23 mouse cellular contexts compared by ENCODE assay signal in genomic region chr9:103420844-103421243, GRCm38 (mm10). TPM values are rescaled to one million over a fixed set of nuclear protein-coding genes. Genes with fewer than 3 reads are reported as not detected.
DNase-seq lines count a peak whose midpoint lies in the region; ATAC-seq and TF ChIP-seq lines count a peak whose summit lies in the region.
"Had no signal": no experiment of that assay in that cellular context is flagged by ENCODE, and none has a peak within 500 bp of the region (broad histone marks: within the 10 kb centered on the region; RNA-seq: fewer than 3 reads in every experiment).

No protein-coding gene starts in this region.

- no peak for DNase-seq in forebrain, embryonic 11.5 days (ENCODE audit: low spot score)
- DNase-seq in midbrain, embryonic 11.5 days (ENCODE audit: low spot score, missing footprints) = no peak
- DNase-seq in hindbrain, postnatal 0 days (ENCODE audit: low spot score) = peak; percentile 32
- DNase-seq in retina, postnatal 1 day = peak; percentile 75
- no peak for DNase-seq in liver, embryonic 11.5 days (ENCODE audit: low spot score)
- DNase-seq in kidney, postnatal 14 days = no peak
- DNase-seq: adrenal gland, postnatal 14 days; cerebellum, adult 2 months; heart, postnatal 4 days; kidney, adult 11 months; layer of hippocampus, postnatal 36 days; right cerebral cortex, postnatal 14 days; spleen, adult 18-20 months; thymus, adult 18-20 months; thymus, postnatal 4 days had no signal

- H3K9me3 ChIP-seq in forebrain, embryonic 13.5 days (replicated peaks) = no peaks in the 10 kb centered on the region
- H3K9me3 ChIP-seq in forebrain, embryonic 11.5 days (ENCODE audit: control insufficient read depth, low read length) = no peaks in the 10 kb centered on the region
- no peaks in the 10 kb centered on the region for H3K9me3 ChIP-seq in midbrain, embryonic 13.5 days
- no peaks in the 10 kb centered on the region for H3K9me3 ChIP-seq in midbrain, embryonic 11.5 days (ENCODE audit: control insufficient read depth, low read length)
- no peaks in the 10 kb centered on the region for H3K9me3 ChIP-seq in hindbrain, postnatal 0 days (ENCODE audit: low read length)
- H3K9me3 ChIP-seq in liver, embryonic 11.5 days (ENCODE audit: control insufficient read depth, low read length) = no peaks in the 10 kb centered on the region
- H3K9me3 ChIP-seq: embryonic facial prominence, embryonic 12.5 days; G1E; heart, embryonic 15.5 days; liver, embryonic 15.5 days; midbrain, embryonic 12.5 days had no signal

- no peak for TF ChIP-seq CTCF in hindbrain, postnatal 0 days (IDR thresholded peaks at IDR 0.05; ENCODE audit: low read depth)

- H3K27me3 ChIP-seq in forebrain, embryonic 13.5 days = no peaks in the 10 kb centered on the region
- no peaks in the 10 kb centered on the region for H3K27me3 ChIP-seq in forebrain, embryonic 11.5 days (ENCODE audit: control insufficient read depth, insufficient read depth, low read length)
- H3K27me3 ChIP-seq in midbrain, embryonic 13.5 days = no peaks in the 10 kb centered on the region
- no peaks in the 10 kb centered on the region for H3K27me3 ChIP-seq in midbrain, embryonic 11.5 days (ENCODE audit: control insufficient read depth, insufficient read depth, low read length)
- no peaks in the 10 kb centered on the region for H3K27me3 ChIP-seq in hindbrain, postnatal 0 days (ENCODE audit: insufficient read depth, low read length)
- no peaks in the 10 kb centered on the region for H3K27me3 ChIP-seq in liver, embryonic 11.5 days (replicated peaks; ENCODE audit: control insufficient read depth, insufficient read depth, low read length)
- H3K27me3 ChIP-seq: embryonic facial prominence, embryonic 12.5 days; heart, embryonic 15.5 days; liver, embryonic 15.5 days; midbrain, embryonic 12.5 days had no signal

- no peak overlapping the region for H3K27ac ChIP-seq in forebrain, embryonic 13.5 days
- no peak overlapping the region for H3K27ac ChIP-seq in forebrain, embryonic 11.5 days (ENCODE audit: low read depth, low read length)
- H3K27ac ChIP-seq in midbrain, embryonic 13.5 days = peak overlapping the region; percentile 27; the same call in 1 of the 2 replicates
- no peak overlapping the region for H3K27ac ChIP-seq in midbrain, embryonic 11.5 days (ENCODE audit: low read depth, low read length)
- no peak overlapping the region for H3K27ac ChIP-seq in hindbrain, postnatal 0 days
- no peak overlapping the region for H3K27ac ChIP-seq in liver, embryonic 11.5 days (ENCODE audit: low read depth, low read length)
- H3K27ac ChIP-seq: embryonic facial prominence, embryonic 12.5 days; heart, embryonic 15.5 days; liver, embryonic 15.5 days; macrophage; midbrain, embryonic 12.5 days had no signal

- H3K9ac ChIP-seq in forebrain, embryonic 13.5 days = no peak overlapping the region
- no peak overlapping the region for H3K9ac ChIP-seq in forebrain, embryonic 11.5 days (ENCODE audit: low read length)
- no peak overlapping the region for H3K9ac ChIP-seq in midbrain, embryonic 13.5 days (replicated peaks)
- H3K9ac ChIP-seq in midbrain, embryonic 11.5 days (ENCODE audit: low read length) = no peak overlapping the region
- no peak overlapping the region for H3K9ac ChIP-seq in hindbrain, postnatal 0 days (replicated peaks; ENCODE audit: low read length)
- H3K9ac ChIP-seq in liver, embryonic 11.5 days (ENCODE audit: low read depth, low read length) = no peak overlapping the region
- H3K9ac ChIP-seq: embryonic facial prominence, embryonic 12.5 days; heart, embryonic 15.5 days; liver, embryonic 15.5 days; midbrain, embryonic 12.5 days had no signal

- 0 out of 2 replicates have a peak, but pooled peaks have one; percentile 16 for ATAC-seq in forebrain, embryonic 13.5 days
- no peak for ATAC-seq in forebrain, embryonic 11.5 days (replicated peaks; ENCODE audit: low FRiP score)
- 0 out of 2 replicates have a peak, but pooled peaks have one; percentile 17 for ATAC-seq in midbrain, embryonic 13.5 days
- no peak for ATAC-seq in midbrain, embryonic 11.5 days (ENCODE audit: low FRiP score)
- peak; percentile 39; the same call in 1 of the 2 replicates for ATAC-seq in hindbrain, postnatal 0 days
- ATAC-seq in liver, embryonic 11.5 days (replicated peaks; ENCODE audit: low FRiP score) = no peak

- H3K36me3 ChIP-seq in forebrain, embryonic 13.5 days (ENCODE audit: poor library complexity, severe bottlenecking) = no peaks in the 10 kb centered on the region
- H3K36me3 ChIP-seq in forebrain, embryonic 11.5 days (ENCODE audit: control insufficient read depth, insufficient read depth, low read length) = no peaks in the 10 kb centered on the region
- no peaks in the 10 kb centered on the region for H3K36me3 ChIP-seq in midbrain, embryonic 13.5 days
- H3K36me3 ChIP-seq in midbrain, embryonic 11.5 days (ENCODE audit: control insufficient read depth, insufficient read depth, low read length) = no peaks in the 10 kb centered on the region
- no peaks in the 10 kb centered on the region for H3K36me3 ChIP-seq in hindbrain, postnatal 0 days (ENCODE audit: insufficient read depth, low read length)
- H3K36me3 ChIP-seq in liver, embryonic 11.5 days (ENCODE audit: control insufficient read depth, insufficient read depth, low read length) = no peaks in the 10 kb centered on the region
- H3K36me3 ChIP-seq: embryonic facial prominence, embryonic 12.5 days; G1E; heart, embryonic 15.5 days; liver, embryonic 15.5 days; midbrain, embryonic 12.5 days had no signal

- no peak overlapping the region for H3K4me2 ChIP-seq in forebrain, embryonic 13.5 days
- H3K4me2 ChIP-seq in forebrain, embryonic 11.5 days (ENCODE audit: low read depth, low read length, severe bottlenecking) = no peak overlapping the region
- H3K4me2 ChIP-seq in midbrain, embryonic 13.5 days (replicated peaks) = no peak overlapping the region
- H3K4me2 ChIP-seq in midbrain, embryonic 11.5 days = no peak overlapping the region
- H3K4me2 ChIP-seq in hindbrain, postnatal 0 days (ENCODE audit: low read depth, low read length) = no peak overlapping the region
- no peak overlapping the region for H3K4me2 ChIP-seq in liver, embryonic 11.5 days
- H3K4me2 ChIP-seq: embryonic facial prominence, embryonic 12.5 days; heart, embryonic 15.5 days; liver, embryonic 15.5 days; midbrain, embryonic 12.5 days had no signal

- H3K4me3 ChIP-seq in forebrain, embryonic 13.5 days = no peak overlapping the region
- H3K4me3 ChIP-seq in forebrain, embryonic 11.5 days (ENCODE audit: low read depth, low read length) = no peak overlapping the region
- H3K4me3 ChIP-seq in midbrain, embryonic 13.5 days (replicated peaks) = no peak overlapping the region
- H3K4me3 ChIP-seq in midbrain, embryonic 11.5 days (ENCODE audit: low read depth, low read length) = no peak overlapping the region
- H3K4me3 ChIP-seq in hindbrain, postnatal 0 days (ENCODE audit: low read length) = no peak overlapping the region
- H3K4me3 ChIP-seq in liver, embryonic 11.5 days (ENCODE audit: low read depth, low read length) = no peak overlapping the region
- H3K4me3 ChIP-seq: embryonic facial prominence, embryonic 12.5 days; heart, embryonic 15.5 days; liver, embryonic 15.5 days; midbrain, embryonic 12.5 days had no signal

- 13% methylated on average over 3 of the region's 3 CpGs for WGBS in forebrain, embryonic 13.5 days
- WGBS in forebrain, embryonic 11.5 days = 18% methylated on average over 3 of the region's 3 CpGs
- WGBS in midbrain, embryonic 13.5 days = 20% methylated on average over 3 of the region's 3 CpGs
- 28% methylated on average over 3 of the region's 3 CpGs for WGBS in midbrain, embryonic 11.5 days
- 32% methylated on average over 3 of the region's 3 CpGs for WGBS in hindbrain, postnatal 0 days
- 68% methylated on average over 3 of the region's 3 CpGs for WGBS in liver, embryonic 11.5 days

- peaks cover 34% of the 10 kb centered on the region for H3K4me1 ChIP-seq in forebrain, embryonic 13.5 days
- peaks cover 4% of the 10 kb centered on the region; the same call in 1 of the 2 replicates for H3K4me1 ChIP-seq in forebrain, embryonic 11.5 days (replicated peaks; ENCODE audit: control insufficient read depth, insufficient read depth, low read length)
- peaks cover 26% of the 10 kb centered on the region for H3K4me1 ChIP-seq in midbrain, embryonic 13.5 days (replicated peaks)
- peaks cover 2% of the 10 kb centered on the region for H3K4me1 ChIP-seq in midbrain, embryonic 11.5 days (ENCODE audit: control insufficient read depth, insufficient read depth, low read length)
- H3K4me1 ChIP-seq in hindbrain, postnatal 0 days (ENCODE audit: insufficient read depth, low read length) = 0 out of 2 replicates have a peak, but pooled peaks cover 9% of the 10 kb centered on the region
- H3K4me1 ChIP-seq in liver, embryonic 11.5 days (replicated peaks; ENCODE audit: control insufficient read depth, insufficient read depth, low read length) = no peaks in the 10 kb centered on the region; the same call in 1 of the 2 replicates
- H3K4me1 ChIP-seq: liver, embryonic 15.5 days had no signal

RNA-seq across cellular contexts. Expression of gene Cdv3, which starts 55.2 kb away (rescaled TPM):
- 93.9 and 125 TPM in 2 replicates for polyA plus RNA-seq in forebrain, embryonic 13.5 days (2015; fragmentation: Nextera tagmentation; extraction: Ambion mirVana)
- polyA plus RNA-seq in forebrain, embryonic 11.5 days (2014; fragmentation: Nextera tagmentation; extraction: Ambion mirVana) = 150 and 153 TPM in 2 replicates
- polyA plus RNA-seq in midbrain, embryonic 13.5 days (2015; fragmentation: Nextera tagmentation; extraction: Ambion mirVana) = 85.2 and 105 TPM in 2 replicates
- polyA plus RNA-seq in midbrain, embryonic 11.5 days (2014; fragmentation: Nextera tagmentation; extraction: Ambion mirVana) = 139 and 144 TPM in 2 replicates
- 85.7 and 111 TPM in 2 replicates for total RNA-seq in hindbrain, postnatal 0 days (2014; rRNA removed)
- 90.5 and 97.5 TPM in 2 replicates for polyA plus RNA-seq in hindbrain, postnatal 0 days (2015; fragmentation: Nextera tagmentation; extraction: Ambion mirVana)
- 123 and 137 TPM in 2 replicates for polyA plus RNA-seq in liver, embryonic 11.5 days (2014; fragmentation: Nextera tagmentation; extraction: Ambion mirVana)

RNA-seq across cellular contexts. Expression of gene Bfsp2, which starts 59.4 kb away (rescaled TPM):
- 1.8 and 2.5 TPM in 2 replicates for polyA plus RNA-seq in forebrain, embryonic 13.5 days (2015; fragmentation: Nextera tagmentation; extraction: Ambion mirVana)
- polyA plus RNA-seq in forebrain, embryonic 11.5 days (2014; fragmentation: Nextera tagmentation; extraction: Ambion mirVana) = 0.65 and 1.8 TPM in 2 replicates
- 3.5 and 4.0 TPM in 2 replicates for polyA plus RNA-seq in midbrain, embryonic 13.5 days (2015; fragmentation: Nextera tagmentation; extraction: Ambion mirVana)
- polyA plus RNA-seq in midbrain, embryonic 11.5 days (2014; fragmentation: Nextera tagmentation; extraction: Ambion mirVana) = 1.7 and 2.6 TPM in 2 replicates
- total RNA-seq in hindbrain, postnatal 0 days (2014; rRNA removed) = 1.8 and 4.2 TPM in 2 replicates
- 7.7 and 8.7 TPM in 2 replicates for polyA plus RNA-seq in hindbrain, postnatal 0 days (2015; fragmentation: Nextera tagmentation; extraction: Ambion mirVana)
- 0.42 and 0.55 TPM in 2 replicates for polyA plus RNA-seq in liver, embryonic 11.5 days (2014; fragmentation: Nextera tagmentation; extraction: Ambion mirVana)
- total RNA-seq: adrenal gland, postnatal 14 days; G1E had no signal
- polyA plus RNA-seq: G1E, macrophage had no signal

Comparison
In these comparisons a context has a peak if more than half of its experiments do, and no peak if none do; other contexts are left out.
1. ATAC-seq: peak in forebrain, embryonic 13.5 days (single experiment), midbrain, embryonic 13.5 days (single experiment) and hindbrain, postnatal 0 days (single experiment); none in forebrain, embryonic 11.5 days (single experiment), midbrain, embryonic 11.5 days (single experiment) and liver, embryonic 11.5 days (single experiment).
2. DNase-seq: peak in hindbrain, postnatal 0 days (single experiment) and retina, postnatal 1 day (single experiment); none in forebrain, embryonic 11.5 days (single experiment), midbrain, embryonic 11.5 days (single experiment), liver, embryonic 11.5 days (single experiment) and kidney, postnatal 14 days (single experiment).